Mouse (Mus musculus) common myeloid progenitor, adult 5-6 weeks (primary cell): ENCODE measurements around the gene Cd4. TPM values are rescaled to one million over a fixed set of nuclear protein-coding genes. Genes with fewer than 3 reads are reported as not detected.
"Not testable (repeated sequence)": the region's sequence is repeated elsewhere in the genome, so short reads cannot be mapped to it uniquely, and the experiment has no call there.

Experiments used
- ATAC-seq: replicated peaks from 2 replicates; pipeline ENCODE4 v1.8.0; 2016; ENCODE audit warnings: low read depth, mild to moderate bottlenecking, moderate TSS enrichment, inconsistent platforms; ENCODE audit not compliant: poor library complexity, severe bottlenecking
- total RNA-seq: library from RNA; stranded (forward); fragments of 200-1000, 187-1606 nt; gene quantifications from 2 replicates; pipeline ENCODE4 v1.2.3, GENCODE M21; 2017

Gene Cd4
- total RNA-seq, 1 experiment from 2014 or later = 0.73 TPM

DNA sequence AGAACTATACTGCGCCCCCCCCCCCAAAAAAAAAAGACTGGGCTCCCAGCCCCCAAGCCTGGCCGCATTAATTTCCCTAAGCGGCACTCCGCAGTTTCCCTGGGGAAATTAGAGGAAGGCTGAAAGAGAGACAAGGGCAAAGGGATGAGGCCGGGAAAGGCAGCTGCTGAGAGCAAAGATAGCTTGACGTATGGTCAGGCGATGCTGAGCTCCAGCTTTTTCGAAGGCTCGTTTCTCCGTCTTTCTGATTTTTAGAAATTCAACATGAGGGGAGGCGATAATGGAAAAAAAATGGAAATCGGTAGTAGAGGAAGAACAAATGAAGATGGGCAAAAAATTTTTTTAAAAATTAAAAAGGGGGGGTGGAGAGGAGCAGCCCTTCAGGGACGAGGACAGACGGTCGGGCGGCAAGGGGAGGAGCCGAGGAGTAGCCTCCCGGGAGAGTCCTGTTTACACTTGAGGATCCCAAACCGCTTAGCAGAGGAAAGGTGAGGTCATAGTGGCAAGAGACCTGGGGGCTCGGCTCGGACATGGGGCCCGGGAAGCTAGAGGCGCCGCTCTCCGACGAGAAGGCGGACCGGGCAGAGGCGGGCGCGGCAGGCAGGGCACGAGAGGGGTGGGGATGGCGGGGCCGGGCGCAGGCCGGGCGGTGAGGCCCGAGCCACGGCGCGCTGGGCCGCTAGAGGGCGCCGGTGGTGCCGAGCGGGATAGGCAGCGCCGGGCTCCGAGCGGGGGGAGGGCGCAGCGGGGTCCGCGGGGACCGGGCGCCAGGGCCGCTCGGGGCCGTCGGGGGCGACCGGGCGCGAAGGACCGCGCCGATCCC is 28.9 kb upstream of the Cd4 start:
- peak; percentile 37 for ATAC-seq

DNA sequence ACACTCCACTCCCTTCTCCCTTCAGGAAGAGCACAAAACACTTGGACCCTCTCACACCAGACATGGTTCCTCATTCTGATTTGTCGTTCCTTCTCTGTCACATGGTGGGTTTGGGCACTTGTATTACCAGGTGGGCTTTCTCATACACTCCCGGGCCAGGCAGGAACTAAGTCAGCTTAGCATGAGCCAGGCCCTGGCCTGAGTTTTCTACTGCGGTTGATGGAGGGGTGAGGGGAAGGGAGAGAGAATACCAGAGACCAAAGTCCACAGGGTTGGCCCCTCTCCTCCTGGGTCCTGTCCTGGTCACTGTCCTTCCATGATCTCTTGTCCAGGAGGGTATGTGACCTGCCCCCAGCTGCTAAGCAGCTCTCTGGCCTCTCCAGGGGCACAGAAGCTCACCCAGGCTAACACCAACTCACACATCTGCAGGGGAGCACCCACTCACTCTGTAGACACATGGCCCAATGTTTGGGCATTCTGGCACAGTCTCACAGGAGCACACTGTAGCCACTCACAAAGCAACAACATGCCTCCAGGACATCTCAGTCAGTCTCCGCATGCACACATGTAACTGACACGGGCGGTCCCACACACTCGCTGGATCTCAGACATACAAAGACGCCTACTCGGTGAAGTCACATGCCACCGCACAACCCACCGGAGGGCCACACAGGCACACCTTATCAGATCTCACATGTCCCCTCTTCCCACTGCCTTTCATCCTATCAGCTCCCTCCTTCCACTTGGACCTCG is 28.1 kb upstream of the Cd4 start:
- no peak for ATAC-seq

DNA sequence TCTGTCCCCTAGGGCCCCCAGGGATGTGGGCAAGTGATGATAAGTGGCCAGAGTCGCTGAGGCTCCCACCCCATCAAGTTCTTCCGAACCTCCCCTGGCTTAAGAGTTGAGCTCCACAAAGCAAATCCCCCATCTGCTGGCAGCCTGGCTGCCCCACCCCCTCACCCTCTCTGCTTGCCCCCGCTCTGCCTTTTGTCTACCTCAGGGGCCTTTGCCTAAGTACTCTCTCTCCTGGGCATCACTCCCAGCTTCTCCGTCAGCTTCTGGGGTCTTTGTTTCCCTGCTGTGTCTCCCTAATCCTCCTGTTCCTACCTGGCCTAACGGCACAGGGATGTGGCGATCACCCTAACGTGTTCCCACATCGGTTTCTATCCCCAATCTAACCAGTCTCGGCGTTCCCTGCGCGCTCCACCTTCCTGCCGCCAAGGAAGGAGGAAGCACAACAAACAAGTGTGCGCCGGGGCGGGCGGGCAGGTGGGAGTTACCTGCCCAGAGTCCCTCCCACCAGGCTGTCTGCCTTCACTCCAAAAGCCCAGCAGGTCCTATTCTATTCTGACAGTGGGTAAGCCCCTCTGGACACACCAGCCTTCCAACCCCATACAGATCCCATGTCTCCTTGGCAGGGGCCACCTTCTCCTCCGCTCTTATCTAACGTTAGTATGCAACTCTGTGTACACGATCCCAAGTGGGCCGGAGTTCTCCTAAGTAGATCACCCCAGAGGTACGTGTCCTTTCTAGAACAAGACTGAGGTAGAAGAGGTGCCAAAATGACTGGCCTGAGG is 27.3 kb upstream of the Cd4 start:
- no peak for ATAC-seq

DNA sequence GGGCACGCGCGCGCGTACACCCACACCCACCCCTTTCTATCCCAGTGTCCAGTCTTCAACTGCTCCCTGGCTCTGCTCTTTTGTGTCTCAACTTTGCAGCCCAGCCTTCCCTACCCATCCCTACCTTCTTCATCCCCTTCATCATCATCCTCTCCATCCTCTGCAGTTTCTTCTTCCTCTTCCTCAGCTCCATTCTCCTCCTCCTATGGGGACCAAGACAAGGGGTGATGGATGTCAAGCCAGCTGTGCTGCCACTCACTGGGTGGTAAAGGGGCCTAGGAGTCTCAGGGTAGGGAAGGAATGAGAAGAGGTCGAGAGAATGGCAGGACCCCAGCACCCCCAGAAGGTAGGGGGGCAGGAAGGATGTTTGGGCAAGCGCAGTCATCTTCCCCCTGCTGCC is 26.5 kb upstream of the Cd4 start:
- no peak for ATAC-seq

DNA sequence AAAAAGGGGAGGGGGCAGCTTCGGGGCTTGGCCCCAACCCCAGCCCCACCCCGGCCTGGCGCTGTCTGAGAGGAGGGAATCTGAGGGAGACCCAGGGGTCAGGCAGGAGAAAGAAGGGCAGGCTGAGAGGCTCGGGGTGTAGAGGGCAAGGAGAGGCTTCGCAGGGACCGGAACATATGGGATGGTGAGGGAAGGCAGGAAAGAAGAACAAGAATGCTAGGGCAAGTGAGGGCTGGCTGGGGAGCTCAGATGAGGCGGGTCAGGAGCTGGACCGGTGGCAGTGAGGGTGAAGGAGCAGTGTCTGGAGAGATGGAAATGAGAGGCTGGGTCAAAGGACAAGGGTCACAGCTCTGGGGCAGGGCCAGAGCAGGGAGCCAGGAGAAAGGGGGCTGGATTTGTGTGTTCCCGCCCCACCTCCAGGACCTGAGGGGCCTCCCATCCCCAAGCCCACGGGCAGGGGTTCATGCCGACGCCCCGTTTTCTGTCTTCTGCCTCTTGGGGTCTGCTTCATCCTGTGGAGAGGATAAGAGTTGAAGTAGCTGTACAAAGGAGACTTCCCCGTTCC is 25.8 kb upstream of the Cd4 start:
- no peak for ATAC-seq

DNA sequence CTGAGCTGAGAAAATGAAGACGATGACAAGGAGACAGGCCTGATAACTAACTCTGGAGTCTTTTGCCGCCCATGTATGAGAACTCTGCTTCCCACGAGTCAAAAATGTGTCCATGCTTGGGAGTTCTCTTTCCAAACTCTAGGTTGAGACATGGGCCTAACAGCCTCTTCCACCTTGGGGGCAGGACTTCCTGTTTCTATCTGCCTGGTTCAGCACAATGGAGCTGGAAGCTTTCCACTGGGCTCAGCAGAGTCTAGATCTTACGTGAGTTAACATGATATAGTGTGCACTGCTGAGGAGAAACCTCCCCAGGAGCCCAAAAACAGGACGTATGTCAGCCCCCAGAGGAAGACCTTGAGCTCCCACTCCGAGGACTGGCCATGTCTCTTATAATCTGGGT is 25.2 kb upstream of the Cd4 start:
- no peak for ATAC-seq

DNA sequence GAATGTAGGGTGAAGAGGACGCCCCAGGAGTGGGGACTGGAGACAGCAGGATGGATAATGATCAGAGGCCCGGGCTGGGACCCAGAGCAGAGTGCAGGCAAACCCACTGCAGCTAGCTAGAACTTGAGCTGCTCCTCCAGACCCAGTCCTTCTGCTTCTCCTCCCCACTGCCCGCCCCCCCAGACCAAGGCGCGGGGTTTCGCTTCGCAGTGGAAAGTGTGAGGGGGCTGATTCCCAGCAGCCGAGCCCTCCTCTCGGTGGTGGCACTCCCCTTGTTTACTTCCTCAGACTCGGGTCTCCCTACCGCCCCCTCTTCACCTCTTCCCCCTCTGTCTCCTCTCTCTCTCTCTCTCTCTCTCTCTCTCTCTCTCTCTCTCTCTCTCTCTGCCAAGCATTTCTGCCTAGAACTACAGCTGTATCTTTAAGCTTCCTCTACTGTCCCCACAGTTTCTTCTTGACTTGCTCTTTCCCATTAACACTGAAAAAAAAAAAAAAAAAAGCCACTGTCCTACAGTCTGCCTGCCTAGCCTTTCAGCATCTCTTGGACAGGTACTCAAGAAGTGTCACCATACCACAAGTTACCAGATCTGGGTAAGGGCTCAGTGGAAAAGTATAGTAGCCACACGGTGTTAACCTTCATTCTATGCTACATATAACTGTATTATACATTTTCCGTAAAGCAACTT is 23.7 kb upstream of the Cd4 start, which contains the start of gene Lag3:
TSS of gene Lag3 (minus strand) at position 173 of the 686 bp plus-strand sequence.
- peak; percentile 45 for ATAC-seq

DNA sequence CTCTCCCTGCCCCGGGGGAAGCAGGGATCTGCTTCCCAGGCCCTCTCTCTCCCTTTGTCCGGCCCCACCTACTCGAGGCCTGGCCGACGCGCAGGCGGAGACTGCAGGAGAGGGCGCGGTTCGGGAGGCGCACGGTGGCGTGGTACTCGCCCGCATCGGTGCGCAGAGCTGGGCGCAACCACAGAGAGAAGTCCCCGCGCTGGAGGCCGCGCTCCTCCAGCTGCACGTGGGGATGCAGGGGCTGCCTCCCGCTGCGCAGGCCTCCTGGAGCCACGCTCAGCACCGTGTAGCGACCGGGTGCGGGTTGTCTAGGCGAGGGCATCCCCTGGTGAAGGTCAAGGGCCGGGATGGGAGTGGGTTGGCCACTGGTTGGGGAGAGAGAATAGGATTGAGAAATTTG is 22.0 kb upstream of the Cd4 start:
- no peak for ATAC-seq

DNA sequence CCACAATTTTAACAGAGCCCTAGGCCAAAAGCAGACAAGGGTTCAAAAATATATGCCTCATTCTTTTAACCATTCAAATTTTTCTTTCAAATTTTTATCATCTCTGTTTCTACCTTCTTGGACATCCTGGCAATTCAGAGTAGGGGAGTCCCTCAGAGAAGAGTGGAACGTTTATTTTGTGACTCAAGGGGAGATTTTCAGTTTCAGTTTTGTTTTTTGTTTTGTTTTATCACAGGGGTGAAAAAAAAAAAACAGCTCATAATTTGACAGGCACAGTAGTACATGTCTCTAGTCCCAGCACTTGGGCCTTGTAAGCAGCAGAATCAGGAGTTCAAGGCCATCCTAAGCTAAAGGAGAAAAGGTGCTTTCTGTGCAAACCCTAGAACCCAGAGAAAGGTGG is 19.7 kb upstream of the Cd4 start:
- no peak for ATAC-seq

DNA sequence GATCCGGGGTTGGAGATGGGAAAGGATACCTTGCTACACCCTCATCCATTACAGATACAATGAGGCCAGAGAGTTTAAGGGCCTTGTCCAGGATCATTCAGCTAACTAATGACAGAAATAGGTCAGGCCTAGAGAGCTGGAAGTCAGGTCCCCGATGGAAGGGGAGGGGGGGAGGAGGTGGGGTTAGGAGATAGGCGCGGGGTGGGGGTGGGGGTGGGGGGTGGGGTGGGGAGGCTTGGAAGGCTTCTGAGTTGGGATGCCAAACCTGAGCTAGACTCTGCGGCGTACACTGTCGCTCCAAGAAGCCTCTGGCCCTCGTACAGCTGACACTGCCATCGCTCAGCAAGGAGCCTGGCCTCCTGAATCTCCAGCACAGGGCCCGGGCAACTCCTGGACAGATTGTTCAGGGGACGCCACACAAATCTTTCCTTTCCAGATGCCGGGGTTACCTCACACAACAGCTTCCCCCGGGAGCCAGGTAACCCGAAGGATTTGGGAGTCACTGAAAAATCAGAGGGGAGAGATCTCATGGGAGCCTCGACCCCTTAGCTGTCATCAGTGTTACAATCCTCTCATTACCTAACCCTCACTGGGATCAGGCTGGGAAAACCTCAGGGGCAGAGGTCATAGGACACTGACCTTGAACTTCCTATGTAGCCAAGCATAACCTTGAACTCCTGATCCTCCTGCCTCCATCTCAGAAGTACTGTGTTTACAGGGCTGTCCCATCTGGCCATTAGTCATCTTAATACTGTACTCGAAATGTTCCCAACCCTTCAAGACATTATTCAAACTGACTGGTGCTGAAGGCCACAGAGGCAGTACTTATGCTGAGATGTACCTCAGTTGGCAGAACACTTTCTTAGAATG is 17.2 kb upstream of the Cd4 start:
- no peak for ATAC-seq

DNA sequence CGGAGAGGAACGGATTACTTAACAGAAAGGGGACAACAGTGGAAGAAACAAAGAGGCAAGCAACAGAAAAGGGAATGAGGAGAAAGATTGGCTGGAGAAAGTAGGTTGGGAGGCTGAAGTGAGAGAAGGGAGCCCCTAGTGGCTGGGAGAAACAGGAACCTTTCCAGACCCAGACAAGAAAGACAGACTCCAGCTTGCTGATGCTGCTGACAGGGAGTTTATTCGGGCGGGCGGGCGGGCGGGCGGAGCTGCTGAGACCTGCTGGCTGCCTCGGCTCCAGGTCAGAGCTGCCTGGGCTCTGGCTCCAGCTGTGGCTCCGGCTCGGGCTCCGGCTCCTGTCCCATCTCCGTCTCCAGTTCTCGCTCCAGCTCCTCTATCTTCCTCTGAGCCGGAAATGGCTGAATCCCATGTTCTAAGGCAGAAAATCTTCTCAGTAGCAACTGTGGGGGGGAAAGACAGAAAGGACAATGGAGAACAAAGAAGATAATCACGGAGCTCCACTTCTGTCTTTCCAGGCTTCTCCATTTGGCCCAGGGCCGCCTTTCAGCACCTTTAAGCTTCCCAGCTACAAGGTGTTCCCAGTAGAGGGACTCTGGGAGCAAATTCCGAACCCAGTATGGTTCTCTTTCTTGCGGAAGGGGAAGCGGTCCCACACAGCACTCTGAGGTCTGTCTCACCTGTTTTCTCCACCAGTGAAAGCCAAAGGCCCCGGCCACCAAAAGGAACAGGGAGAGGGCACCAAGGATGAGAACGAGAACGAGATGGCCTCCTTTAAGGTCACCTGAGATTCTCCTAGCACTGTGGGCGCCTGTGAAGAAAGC is 16.4 kb upstream of the Cd4 start:
- ATAC-seq = peak; percentile 65

DNA sequence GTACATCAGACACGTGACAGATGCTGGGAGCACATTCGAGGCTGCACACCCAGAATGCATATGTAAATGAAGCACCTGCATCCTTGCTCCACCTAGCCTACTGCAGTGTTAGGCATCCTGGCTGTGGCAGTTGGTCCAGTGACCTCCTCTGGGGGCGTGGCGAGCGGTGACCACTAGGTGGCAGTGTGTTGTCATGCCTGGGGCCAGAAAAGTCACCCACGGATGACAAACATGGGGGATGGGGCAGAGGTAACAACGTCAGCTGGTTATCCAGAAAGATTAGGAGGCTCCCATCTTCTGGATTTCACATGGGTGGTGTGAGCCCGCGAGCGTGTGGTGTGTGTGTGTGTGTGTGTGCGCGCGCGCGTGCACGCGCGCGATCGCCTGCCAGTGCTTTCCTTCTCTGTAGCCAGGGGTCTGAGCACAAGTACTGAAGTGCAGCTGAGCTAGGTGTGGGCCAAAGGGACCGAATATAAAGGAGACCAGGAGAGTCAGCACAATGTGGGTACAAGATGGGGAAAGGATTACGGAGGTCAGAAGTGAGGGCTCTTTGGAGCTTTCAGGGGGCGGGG is 15.6 kb upstream of the Cd4 start:
- peak; percentile 83 for ATAC-seq

DNA sequence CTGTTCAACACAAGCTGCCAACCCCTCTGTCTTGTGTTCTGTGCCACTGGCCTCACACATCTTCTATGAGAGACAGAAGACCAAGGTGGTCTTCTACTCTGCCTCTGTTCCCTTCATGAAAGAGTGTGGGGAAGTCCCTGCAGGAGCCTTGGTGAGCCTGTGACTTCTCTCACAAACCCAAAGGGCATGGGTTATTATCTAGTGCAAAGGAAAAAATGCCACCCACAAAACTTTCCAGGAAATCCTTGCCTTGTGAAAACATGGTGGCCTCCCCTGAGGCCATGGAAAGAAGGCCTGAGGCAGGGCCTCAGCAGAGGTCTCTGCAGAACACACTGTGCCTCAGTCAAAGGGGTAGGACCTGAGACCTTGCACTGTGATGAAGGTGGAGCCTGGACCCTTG is 13.8 kb upstream of the Cd4 start:
- ATAC-seq = no peak

DNA sequence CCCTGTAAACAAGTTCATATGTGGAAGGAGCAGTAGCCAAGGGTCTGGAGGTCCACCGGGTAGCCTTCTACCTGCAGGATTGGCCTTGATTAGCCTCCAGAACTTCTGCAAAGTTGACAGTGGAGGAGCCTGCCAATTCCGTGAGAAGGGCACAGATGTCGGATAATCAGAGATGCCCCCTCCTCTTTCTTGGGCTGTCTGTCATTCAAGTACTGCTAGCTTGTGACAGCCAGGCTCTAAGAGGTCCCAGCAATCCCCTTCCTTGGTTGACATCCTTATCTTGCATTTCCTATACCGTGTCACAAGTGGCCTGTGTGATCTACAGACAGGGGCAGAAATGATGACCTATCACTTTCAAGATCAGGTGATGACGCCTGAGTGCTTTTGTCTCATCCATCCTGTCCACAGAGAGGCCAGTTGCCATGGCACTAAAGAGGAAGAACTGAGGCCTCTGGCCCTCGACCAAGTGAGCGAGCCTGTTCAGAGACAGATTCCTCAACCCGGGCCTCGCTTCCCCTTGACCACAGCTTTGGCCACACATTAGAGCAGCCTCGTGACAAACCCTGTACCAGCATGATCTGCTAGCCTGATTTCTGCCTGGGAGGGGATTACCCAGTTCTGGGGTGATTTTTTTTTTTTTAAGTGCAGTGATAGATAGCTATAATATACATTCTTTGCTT is 12.9 kb upstream of the Cd4 start:
- peak; percentile 60 for ATAC-seq

DNA sequence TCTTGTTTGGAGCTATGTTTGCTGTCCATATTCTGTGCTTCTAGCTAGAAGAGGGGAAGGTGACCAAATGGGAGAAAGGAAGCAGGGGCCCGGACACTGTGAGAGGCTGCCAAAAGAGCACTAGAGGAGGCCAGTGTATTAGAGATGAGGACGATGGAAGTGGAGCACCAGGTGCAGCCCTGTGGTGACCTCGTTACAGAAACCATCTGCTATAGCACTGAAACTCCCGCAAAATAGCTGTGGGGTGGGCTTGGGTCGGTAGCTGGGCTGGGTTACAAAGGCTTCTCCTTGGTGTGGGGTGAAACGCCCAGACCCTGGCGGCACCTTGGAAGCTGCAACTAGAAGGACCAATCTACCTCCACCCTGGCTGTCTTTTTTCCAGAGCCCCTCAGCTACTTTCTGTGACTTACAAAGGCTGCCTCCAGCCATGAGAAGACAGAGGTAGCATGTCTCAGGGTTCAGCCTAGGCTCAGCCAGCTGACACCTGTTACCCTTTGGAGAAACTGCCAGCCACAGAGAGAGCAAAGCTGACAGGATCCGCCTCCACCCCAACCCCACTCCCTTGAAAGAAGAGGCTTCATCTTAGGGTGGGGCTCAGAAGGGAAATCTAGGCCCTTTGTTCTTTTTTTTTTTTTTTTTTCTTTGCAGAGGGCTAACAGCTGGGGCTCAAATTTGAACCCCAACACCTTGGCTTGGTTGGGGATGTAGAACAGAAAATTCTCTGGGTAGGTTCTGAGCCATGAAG is 12.2 kb upstream of the Cd4 start:
- no peak for ATAC-seq

DNA sequence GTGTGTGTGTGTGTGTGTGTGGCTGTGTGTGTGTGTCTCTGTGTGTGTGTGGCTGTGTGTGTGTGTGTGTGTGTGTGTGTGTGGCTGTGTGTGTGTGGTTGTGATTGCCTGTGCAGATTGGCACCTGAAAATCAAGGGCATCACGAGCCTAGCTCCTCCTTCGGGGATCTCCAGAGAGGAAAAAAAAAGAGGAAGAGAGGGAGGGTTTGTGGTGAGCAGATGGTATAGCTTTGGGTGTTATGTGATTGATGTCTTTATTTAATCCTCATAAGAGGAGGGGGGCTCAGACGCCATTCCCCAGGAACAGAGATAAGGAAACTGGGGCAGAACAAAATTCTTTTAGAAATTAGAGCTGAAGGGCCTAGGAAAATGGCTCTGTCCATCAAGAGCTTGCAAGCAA is 10.3 kb upstream of the Cd4 start:
- peak; percentile 57 for ATAC-seq

DNA sequence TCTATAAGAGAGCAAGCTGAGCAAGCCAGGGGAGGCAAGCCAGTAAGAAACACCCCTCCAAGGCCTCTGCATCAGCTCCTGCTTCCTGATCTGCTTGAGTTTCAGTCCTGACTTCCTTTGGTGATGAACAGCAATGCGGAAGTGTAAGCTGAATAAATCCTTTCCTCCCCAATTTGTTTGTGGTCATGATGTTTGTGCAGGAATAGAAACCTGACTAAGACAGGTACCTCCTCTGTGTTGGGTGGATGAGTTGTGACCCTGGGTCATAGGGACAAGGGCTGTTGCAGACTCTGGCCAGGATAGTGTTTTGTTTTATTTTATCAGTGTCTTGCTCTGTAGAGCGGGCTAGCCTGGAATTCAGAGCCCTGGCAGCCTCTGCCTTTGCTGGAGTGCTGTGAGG is 6.1 kb upstream of the Cd4 start:
- not testable (repeated sequence) for ATAC-seq
